Mouse (Mus musculus): ENCODE measurements at regions not wholly inside any gene's neighbourhood (a gene's known extent, or its start where the extent isn't known, plus 50 kb on each side); places are given as distances from the start of the nearest gene placed in this dataset.
A peak's percentile ranks its signal among the peaks of the same experiment; 100 is the strongest.

GRCm38 (mm10) chr14:39682306-39683000 lies 209.6 kb upstream of the Nrg3 start:
- DNase-seq (ENCODE audit: low spot score in 2 of 2) = no peak

DNA sequence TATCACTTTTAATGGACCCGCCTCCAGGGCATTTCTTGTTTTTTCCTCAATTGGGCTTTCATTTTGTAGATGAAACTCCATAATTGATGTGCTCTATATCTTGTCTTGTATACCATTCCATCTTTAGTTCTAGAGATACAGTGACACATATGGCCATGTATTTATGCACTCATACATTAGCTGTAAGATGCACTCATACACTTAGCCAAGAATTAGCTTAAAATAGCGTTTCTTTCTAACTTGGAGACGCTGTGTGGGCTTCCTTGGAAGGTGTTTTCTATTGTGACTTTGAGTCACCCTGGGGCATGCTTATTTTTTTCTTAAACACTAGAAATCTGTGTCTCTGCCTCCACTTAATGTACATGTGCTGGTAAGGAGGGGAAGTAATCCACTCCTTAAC lies 205.3 kb upstream of the Nrg3 start:
- peak; percentile 7 to 9 for DNase-seq (ENCODE audit: low spot score in 2 of 2)

GRCm38 (mm10) chr14:39677556-39677955 lies 204.7 kb upstream of the Nrg3 start:
- DNase-seq (ENCODE audit: low spot score in 2 of 2) = peak in 1 of 2 experiments; percentile 29

GRCm38 (mm10) chr14:39638776-39639175 lies 165.9 kb upstream of the Nrg3 start:
- DNase-seq (ENCODE audit: low spot score in 2 of 2) = no peak

All from left cerebral cortex, adult 9 months (tissue).